ENCODE assay signal across 8 mouse cellular contexts in genomic region chrX:7674284-7675000, GRCm38 (mm10). TPM values are rescaled to one million over a fixed set of nuclear protein-coding genes. Genes with fewer than 3 reads are reported as not detected.
DNase-seq lines count a peak whose midpoint lies in the region; ATAC-seq and TF ChIP-seq lines count a peak whose summit lies in the region.

No protein-coding gene starts in this region.

- H3K9ac ChIP-seq in intestine, embryonic 14.5 days (ENCODE audit: low read length) = peak overlapping the region; percentile 35; the same call in 1 of the 2 replicates
- H3K9ac ChIP-seq in stomach, embryonic 16.5 days (ENCODE audit: low read length) = peak overlapping the region; percentile 61

- no peaks in the 10 kb centered on the region for H3K36me3 ChIP-seq in intestine, embryonic 14.5 days (ENCODE audit: control insufficient read depth, insufficient read depth, low read length)
- no peaks in the 10 kb centered on the region for H3K36me3 ChIP-seq in stomach, embryonic 16.5 days (ENCODE audit: control insufficient read depth, insufficient read depth, low read length)

- ATAC-seq in intestine, embryonic 14.5 days (replicated peaks; ENCODE audit: low FRiP score, low TSS enrichment, low read depth) = peak; percentile 55
- ATAC-seq in stomach, embryonic 16.5 days (ENCODE audit: insufficient read depth, low FRiP score) = peak; percentile 38; the same call in 1 of the 2 replicates

- 40% methylated on average over 28 of the region's 28 CpGs for WGBS in cerebellum, adult 2 months
- WGBS in intestine, embryonic 14.5 days = 25% methylated on average over 28 of the region's 28 CpGs
- 18% methylated on average over 28 of the region's 28 CpGs for WGBS in stomach, embryonic 16.5 days

- TF ChIP-seq CTCF in cerebellum, adult 2 months (IDR thresholded peaks at IDR 0.05; ENCODE audit: borderline replicate concordance, insufficient read depth, low read depth, low read length) = no peak

- no peaks in the 10 kb centered on the region for H3K27me3 ChIP-seq in cerebellum, adult 2 months (ENCODE audit: control insufficient read depth, insufficient read depth, low read length)
- no peaks in the 10 kb centered on the region for H3K27me3 ChIP-seq in intestine, embryonic 14.5 days (replicated peaks; ENCODE audit: control insufficient read depth, insufficient read depth, low read length)
- H3K27me3 ChIP-seq in stomach, embryonic 16.5 days (ENCODE audit: control insufficient read depth, insufficient read depth, low read length) = no peaks in the 10 kb centered on the region

- H3K4me3 ChIP-seq in cerebellum, adult 2 months (replicated peaks; ENCODE audit: insufficient read depth, low read depth, low read length) = peak overlapping the region; percentile 46
- peak overlapping the region; percentile 22 for H3K4me3 ChIP-seq in intestine, embryonic 14.5 days (ENCODE audit: low read depth, low read length)
- H3K4me3 ChIP-seq in stomach, embryonic 16.5 days (replicated peaks; ENCODE audit: low read length) = peak overlapping the region; percentile 39

- no peaks in the 10 kb centered on the region for H3K9me3 ChIP-seq in intestine, embryonic 14.5 days (ENCODE audit: control insufficient read depth, low read length)
- H3K9me3 ChIP-seq in stomach, embryonic 16.5 days (replicated peaks; ENCODE audit: control insufficient read depth, low read length) = no peaks in the 10 kb centered on the region

- no peak for DNase-seq in cerebellum, adult 2 months
- no peak for DNase-seq in cerebellum, adult 9-10 months
- DNase-seq in spleen, postnatal 36 days (ENCODE audit: low spot score in 2 of 2) = peak; percentile 17 to 29
- no peak for DNase-seq in spleen, postnatal 14 days (ENCODE audit: low spot score in 2 of 2)
- peak; percentile 71 for DNase-seq in intestine, embryonic 14.5 days (ENCODE audit: low spot score)
- DNase-seq in lung, postnatal 10 days = peak; percentile 22
- no peak for DNase-seq in urinary bladder, postnatal 10 days (ENCODE audit: low spot score)

- H3K4me2 ChIP-seq in intestine, embryonic 14.5 days (ENCODE audit: low read length) = peak overlapping the region; percentile 45
- H3K4me2 ChIP-seq in stomach, embryonic 16.5 days (ENCODE audit: low read depth, low read length) = peak overlapping the region; percentile 55

- no peak for TF ChIP-seq POLR2A in cerebellum, adult 2 months (IDR thresholded peaks at IDR 0.05; ENCODE audit: borderline replicate concordance, insufficient read depth, low read length)

- H3K4me1 ChIP-seq in cerebellum, adult 2 months (ENCODE audit: control insufficient read depth, insufficient read depth, low read length) = peaks cover 3% of the 10 kb centered on the region; the same call in 1 of the 2 replicates
- no peaks in the 10 kb centered on the region for H3K4me1 ChIP-seq in intestine, embryonic 14.5 days (replicated peaks; ENCODE audit: control insufficient read depth, insufficient read depth, low read length)
- H3K4me1 ChIP-seq in stomach, embryonic 16.5 days (ENCODE audit: control insufficient read depth, insufficient read depth, low read length) = peaks cover 5% of the 10 kb centered on the region; the same call in 1 of the 2 replicates

- no peak overlapping the region for H3K27ac ChIP-seq in cerebellum, adult 2 months (ENCODE audit: insufficient read depth, low read length)
- H3K27ac ChIP-seq in intestine, embryonic 14.5 days (ENCODE audit: low read depth) = peak overlapping the region; percentile 67
- peak overlapping the region; percentile 94 for H3K27ac ChIP-seq in stomach, embryonic 16.5 days (ENCODE audit: low read length)

RNA-seq across cellular contexts. Expression of gene Plp2, which starts 3.3 kb away (rescaled TPM):
- 5.2 and 6.5 TPM in 2 replicates for polyA plus RNA-seq in cerebellum, adult 2 months (2012; rRNA removed)
- 238 TPM in 2 replicates for polyA plus RNA-seq in intestine, embryonic 14.5 days (2014; fragmentation: Nextera tagmentation; extraction: Ambion mirVana)
- 233 and 283 TPM in 2 replicates for polyA plus RNA-seq in stomach, embryonic 16.5 days (2015; fragmentation: Nextera tagmentation; extraction: Ambion mirVana)

RNA-seq across cellular contexts. Expression of gene Magix, which starts 6.6 kb away (rescaled TPM):
- 2.2 and 2.6 TPM in 2 replicates for polyA plus RNA-seq in cerebellum, adult 2 months (2012; rRNA removed)
- polyA plus RNA-seq in intestine, embryonic 14.5 days (2014; fragmentation: Nextera tagmentation; extraction: Ambion mirVana) = 0.39 and 0.57 TPM in 2 replicates
- polyA plus RNA-seq in stomach, embryonic 16.5 days (2015; fragmentation: Nextera tagmentation; extraction: Ambion mirVana) = 0.80 and 0.87 TPM in 2 replicates

RNA-seq across cellular contexts. Expression of gene Prickle3, which starts 17.4 kb away (rescaled TPM):
- polyA plus RNA-seq in cerebellum, adult 2 months (2012; rRNA removed) = 1.7 and 2.1 TPM in 2 replicates
- polyA plus RNA-seq in intestine, embryonic 14.5 days (2014; fragmentation: Nextera tagmentation; extraction: Ambion mirVana) = 6.5 and 8.2 TPM in 2 replicates
- 11.1 and 12.7 TPM in 2 replicates for polyA plus RNA-seq in stomach, embryonic 16.5 days (2015; fragmentation: Nextera tagmentation; extraction: Ambion mirVana)

RNA-seq across cellular contexts. Expression of gene Gpkow, which starts 22.5 kb away (rescaled TPM):
- 30.5 and 33.1 TPM in 2 replicates for polyA plus RNA-seq in cerebellum, adult 2 months (2012; rRNA removed)
- polyA plus RNA-seq in intestine, embryonic 14.5 days (2014; fragmentation: Nextera tagmentation; extraction: Ambion mirVana) = 33.6 and 38.0 TPM in 2 replicates
- 37.9 and 38.4 TPM in 2 replicates for polyA plus RNA-seq in stomach, embryonic 16.5 days (2015; fragmentation: Nextera tagmentation; extraction: Ambion mirVana)

RNA-seq across cellular contexts. Expression of gene Syp, which starts 36.2 kb away (rescaled TPM):
- 945 and 955 TPM in 2 replicates for polyA plus RNA-seq in cerebellum, adult 2 months (2012; rRNA removed)
- 3.1 and 3.9 TPM in 2 replicates for polyA plus RNA-seq in intestine, embryonic 14.5 days (2014; fragmentation: Nextera tagmentation; extraction: Ambion mirVana)
- 9.8 and 10.3 TPM in 2 replicates for polyA plus RNA-seq in stomach, embryonic 16.5 days (2015; fragmentation: Nextera tagmentation; extraction: Ambion mirVana)

Comparison
In these comparisons a context has a peak if more than half of its experiments do, and no peak if none do; other contexts are left out.
1. DNase-seq: peak in spleen, postnatal 36 days (2 of 2), intestine, embryonic 14.5 days (single experiment) and lung, postnatal 10 days (single experiment); none in cerebellum, adult 2 months (0 of 2), cerebellum, adult 9-10 months (single experiment), spleen, postnatal 14 days (0 of 2) and urinary bladder, postnatal 10 days (single experiment).
2. RNA of gene Plp2, which starts 3.3 kb away (polyA plus RNA-seq): 238 TPM in intestine, embryonic 14.5 days and 233 to 283 TPM in stomach, embryonic 16.5 days; 5.2 to 6.5 TPM in cerebellum, adult 2 months; every median in the first group is over 10 times any median in the second.
3. Peak in every context shown above with its lines, with median percentiles within 50 percentile points of each other: H3K4me3 ChIP-seq.